Mouse (Mus musculus) heart, adult 2 months (tissue): ENCODE measurements around the gene S100a16. TPM values are rescaled to one million over a fixed set of nuclear protein-coding genes. Genes with fewer than 3 reads are reported as not detected.

Source experiments
- DNase-seq, 2 experiments: peaks; one replicate each; pipeline ENCODE4 v3.0.0; 2021
- H3K27ac ChIP-seq: fragments of 200-600 bp; 2 replicates; pipeline ENCODE4 v1.8.1; 2022
- H3K27me3 ChIP-seq: fragments of 200-500 bp; 2 replicates; pipeline ENCODE4 v1.6.1; 2012; ENCODE audit warnings: mild to moderate bottlenecking, low read length, inconsistent platforms, mixed read lengths; ENCODE audit not compliant: control insufficient read depth, insufficient read depth
- H3K36me3 ChIP-seq: fragments of 200-500 bp; 2 replicates; pipeline ENCODE4 v1.6.1; 2012; ENCODE audit warnings: low read length, inconsistent platforms; ENCODE audit not compliant: control insufficient read depth, insufficient read depth
- H3K4me1 ChIP-seq: fragments of 200-500 bp; 2 replicates; pipeline ENCODE4 v1.6.1; 2011; ENCODE audit warnings: low read length; ENCODE audit not compliant: control insufficient read depth, insufficient read depth
- H3K4me3 ChIP-seq: fragments of 200-600 bp; 2 replicates; pipeline ENCODE4 v1.8.1; 2022
- H3K79me2 ChIP-seq: fragments of 200-500 bp; replicated peaks from 2 replicates; pipeline ENCODE4 v1.6.1; 2012; ENCODE audit warnings: mild to moderate bottlenecking, inconsistent platforms, low read length, moderate library complexity, mixed read lengths; ENCODE audit not compliant: control insufficient read depth, insufficient read depth
- H3K9ac ChIP-seq: fragments of 200-500 bp; 2 replicates; pipeline ENCODE4 v1.6.1; 2012; ENCODE audit warnings: low read depth, mild to moderate bottlenecking, control low read depth, inconsistent platforms, low read length, mixed read lengths
- CTCF ChIP-seq: fragments of 200-600 bp; IDR thresholded peaks from 2 replicates; pipeline ENCODE4 v1.8.1; 2022; ENCODE audit warnings: antibody characterized with exemption, mild to moderate bottlenecking, moderate library complexity
- EP300 ChIP-seq: fragments of 200-500 bp; IDR thresholded peaks from 2 replicates; pipeline ENCODE4 v1.6.1; 2011; ENCODE audit warnings: low read depth, low read length, control low read depth; ENCODE audit not compliant: insufficient read depth
- POLR2A ChIP-seq: fragments of 200-500 bp; IDR thresholded peaks from 2 replicates; pipeline ENCODE4 v1.6.1; 2011; ENCODE audit warnings: mild to moderate bottlenecking, low read depth, low read length, control low read depth; ENCODE audit not compliant: insufficient read depth
- WGBS: fragments of 180-500 bp; shearing (Covaris S2); methylation state at CpG from one replicate; pipeline ENCODE4 v1.1.7; 2018; 5-methylcytosine and 5-hydroxymethylcytosine counted together
- intact Hi-C: fragments of 180-260 bp; cut with DNase I; formaldehyde crosslinking; loops from one replicate; pipeline ENCODE4 v1.15.1; 2025
- polyA plus RNA-seq: library from polyadenylated mRNA; depleted of rRNA; stranded (reverse); fragments of >200 nt; gene quantifications from 2 replicates; pipeline ENCODE4 v1.2.3, GENCODE M21; 2012
- total RNA-seq, 2 experiments: library from RNA; stranded (reverse); gene quantifications; 2 replicates each; pipeline ENCODE4 v1.2.3; 2021

Gene S100a16
- total and polyA plus RNA-seq, 3 experiments = 65.5 to 75.2 (median 69.6) TPM

DNA sequence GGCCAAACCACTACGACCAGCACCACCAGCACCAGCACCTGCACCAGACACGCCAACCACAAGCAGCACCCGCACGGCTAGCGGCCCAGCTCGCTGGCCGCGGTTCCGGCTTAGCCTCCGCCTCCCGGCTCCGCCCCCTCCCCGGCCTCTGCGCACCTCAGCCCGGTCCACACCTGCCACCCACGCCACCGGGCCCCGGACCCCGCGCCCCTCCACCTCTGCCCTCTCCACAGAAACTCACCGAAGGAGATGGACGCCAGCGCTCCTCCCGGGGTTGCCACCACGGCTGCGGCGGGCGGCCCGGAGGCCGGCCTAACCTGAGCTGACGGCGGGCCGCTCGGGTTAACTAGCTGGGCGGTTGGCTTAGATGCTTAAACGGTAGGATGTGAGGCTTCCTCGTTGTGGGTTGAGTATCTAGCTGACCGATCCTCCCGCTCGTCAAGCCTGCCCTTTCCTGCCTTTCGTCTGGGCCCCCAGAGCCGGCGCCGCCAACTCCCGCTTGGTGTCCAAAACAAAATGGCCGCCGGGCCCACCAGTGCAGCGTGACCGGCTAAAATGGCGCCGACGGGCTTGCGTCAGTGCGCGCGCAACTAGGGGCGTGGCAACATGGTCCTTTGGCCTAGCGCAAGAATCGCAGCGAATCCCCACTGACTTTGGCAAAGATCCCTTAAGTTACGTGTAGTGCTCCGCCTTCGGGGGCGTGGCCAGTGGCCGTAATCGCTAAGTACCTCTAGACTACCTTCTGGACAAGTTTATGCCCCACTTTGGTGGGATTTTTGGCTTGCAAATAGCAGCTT is 27.9 kb upstream of the S100a16 start, which contains the start of gene Chtop:
Gene Chtop, minus strand, starts transcription at position 549 of the 797 bp plus-strand sequence.
- Histone ChIP-seq H3K79me2 (peaks cover 3% of the 10 kb centered on the region; the same call in 1 of the 2 replicates), H3K4me1 (peaks cover 3% of the 10 kb centered on the region), H3K27ac (peak within 1 kb of the TSS; percentile 91), H3K4me3 (peak within 1 kb of the TSS; percentile 88), H3K36me3 (peaks cover 35% of the 10 kb centered on the region), H3K27me3 (no peaks in the 10 kb centered on the region), H3K9ac (peak within 1 kb of the TSS; percentile 91)
- TF ChIP-seq POLR2A (peak; percentile 79), CTCF (no peak), EP300 (peak; percentile 74)
- peak; percentile 99 to 100 for DNase-seq
- intact Hi-C loops = loop anchor here (2.0 kb wide), 2 partner anchors 18 to 32 kb away; partner anchors contain the start of genes Ilf2 and Snapin
- WGBS = under 1% methylated on average over 66 of the region's 66 CpGs

- peaks cover 30% of the 10 kb centered on the region for H3K36me3 ChIP-seq
- H3K79me2 ChIP-seq = peaks cover 3% of the 10 kb centered on the region; the same call in 1 of the 2 replicates
- TF ChIP-seq CTCF (no peak), POLR2A (no peak), EP300 (no peak)
- no peak overlapping the region for H3K9ac ChIP-seq
- H3K4me1 ChIP-seq = peaks cover 3% of the 10 kb centered on the region
- DNase-seq = no peak
- H3K27me3 ChIP-seq = no peaks in the 10 kb centered on the region
- H3K4me3 ChIP-seq = peak overlapping the region; percentile 35; the same call in 1 of the 2 replicates
- peak overlapping the region; percentile 91 for H3K27ac ChIP-seq
- 26% methylated on average over 2 of the region's 2 CpGs for WGBS
- intact Hi-C loops = loop anchor here (2.0 kb wide), 2 partner anchors 19 to 33 kb away; partner anchors contain the start of genes Ilf2 and Snapin
Observed at GRCm38 (mm10) chr3:90509747-90510123, 27.3 kb upstream of the S100a16 start.

DNA sequence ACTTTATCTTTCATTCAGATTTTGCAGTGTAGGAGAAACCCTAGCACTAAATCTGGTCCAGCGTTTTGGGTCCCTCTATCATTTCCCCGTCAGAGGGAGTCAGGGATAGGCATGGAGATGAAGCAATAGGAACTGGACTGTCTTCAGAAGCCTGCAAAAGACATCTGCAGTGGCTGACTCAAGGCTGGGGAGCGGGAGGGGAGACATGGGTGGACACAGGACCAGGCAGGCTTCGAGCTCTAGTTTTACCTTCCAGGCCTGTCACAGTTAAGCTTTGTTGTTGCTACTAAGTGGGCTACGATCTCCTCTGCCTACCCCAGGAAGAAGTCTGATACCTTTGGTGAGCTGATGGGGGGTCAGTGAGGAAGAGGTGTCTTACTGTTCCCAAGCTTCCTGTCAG is 24.8 kb upstream of the S100a16 start:
- intact Hi-C loops = no loop called here
- peaks cover 15% of the 10 kb centered on the region for H3K36me3 ChIP-seq
- peak overlapping the region; percentile 7; the same call in 1 of the 2 replicates for H3K4me3 ChIP-seq
- H3K27me3 ChIP-seq = no peaks in the 10 kb centered on the region
- no peak overlapping the region for H3K9ac ChIP-seq
- peaks cover 10% of the 10 kb centered on the region for H3K4me1 ChIP-seq
- no peak for DNase-seq
- H3K27ac ChIP-seq = peak overlapping the region; percentile 52
- WGBS = 71% methylated on average over 5 of the region's 5 CpGs
- H3K79me2 ChIP-seq = peaks cover 2% of the 10 kb centered on the region; the same call in 1 of the 2 replicates
- TF ChIP-seq POLR2A (no peak), EP300 (no peak), CTCF (no peak)

DNA sequence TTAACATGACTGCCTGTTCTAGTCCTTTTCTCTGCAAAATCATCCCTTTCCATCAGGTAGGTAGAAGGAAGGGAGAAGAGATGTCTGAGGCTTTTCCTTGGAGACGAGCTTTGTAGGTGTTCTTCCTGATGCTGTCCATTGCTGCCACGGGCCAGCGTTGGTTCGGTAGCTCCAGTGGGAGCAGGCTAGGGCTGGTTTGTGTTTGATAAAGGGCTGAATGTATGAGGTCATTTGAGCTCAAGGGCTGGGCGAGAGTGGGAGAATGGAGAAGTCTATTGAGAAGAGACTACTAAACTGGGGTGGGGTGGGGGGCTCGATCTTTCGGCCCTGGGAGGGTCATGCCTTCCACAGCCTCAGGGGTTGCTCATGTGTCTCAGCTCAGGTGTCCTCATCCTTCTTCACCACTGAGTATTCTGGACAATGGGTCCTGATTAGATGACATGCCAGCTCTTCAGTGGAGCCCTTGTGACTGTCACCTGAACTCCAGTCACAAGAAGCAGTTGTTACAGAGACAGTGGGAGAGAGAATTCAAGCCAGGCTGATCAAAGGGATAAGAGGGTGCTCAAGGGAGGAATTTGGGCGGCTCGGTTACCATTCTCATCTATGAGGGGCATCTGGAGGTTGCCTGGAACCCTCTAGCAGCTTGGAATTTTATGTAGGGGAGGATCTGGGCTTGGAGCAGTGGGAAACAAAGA is 24.0 kb upstream of the S100a16 start:
- DNase-seq = no peak

GRCm38 (mm10) chr3:90513796-90514590 is 23.1 kb upstream of the S100a16 start, which contains the start of the genes S100a1 and S100a13:
Gene S100a1, minus strand, starts transcription at chr3:90514392.
Gene S100a13, plus strand, starts transcription at chr3:90514435.
- H3K79me2 ChIP-seq = no peaks in the 10 kb centered on the region; the same call in 1 of the 2 replicates
- peak within 1 kb of the TSS; percentile 70 for H3K4me3 ChIP-seq
- WGBS = 4% methylated on average over 25 of the region's 25 CpGs
- peak; percentile 96 for TF ChIP-seq POLR2A
- peak; percentile 52 for TF ChIP-seq CTCF
- TF ChIP-seq EP300 = peak; percentile 92
- H3K27me3 ChIP-seq = no peaks in the 10 kb centered on the region
- H3K36me3 ChIP-seq = peaks cover 9% of the 10 kb centered on the region; the same call in 1 of the 2 replicates
- peak within 1 kb of the TSS; percentile 95 for H3K27ac ChIP-seq
- intact Hi-C loops = no loop called here
- peak; percentile 84 to 89 for DNase-seq
- peak within 1 kb of the TSS; percentile 77 for H3K9ac ChIP-seq
- peaks cover 14% of the 10 kb centered on the region for H3K4me1 ChIP-seq

More for the DNA sequence above, 24.0 kb upstream of the S100a16 start:
- Histone ChIP-seq H3K9ac (peak overlapping the region; percentile 77), H3K4me1 (peaks cover 14% of the 10 kb centered on the region), H3K79me2 (peaks cover 1% of the 10 kb centered on the region; the same call in 1 of the 2 replicates), H3K36me3 (peaks cover 11% of the 10 kb centered on the region), H3K27me3 (no peaks in the 10 kb centered on the region), H3K4me3 (peak overlapping the region; percentile 70), H3K27ac (peak overlapping the region; percentile 95)
- intact Hi-C loops = no loop called here
- WGBS = 60% methylated on average over 9 of the region's 9 CpGs
- TF ChIP-seq POLR2A (no peak), EP300 (0 out of 2 replicates have a peak, but pooled peaks have one; percentile 19)
